Mouse (Mus musculus): ENCODE data around the gene Plxna4. TPM values are rescaled to one million over a fixed set of nuclear protein-coding genes. Genes with fewer than 3 reads are reported as not detected.
A peak's percentile ranks its signal among the peaks of the same experiment; 100 is the strongest.

The Plxna4 gene
- total RNA-seq, 2 experiments from 2014 or later, result 67.6 to 71.8 TPM

GRCm38 (mm10) chr6:32373931-32374361 lies 214.0 kb downstream of the Plxna4 start:
- intact Hi-C loops (cut with DNase I), result no loop called here
- DNase-seq (ENCODE audit: low spot score in 2 of 2), result no peak

DNA sequence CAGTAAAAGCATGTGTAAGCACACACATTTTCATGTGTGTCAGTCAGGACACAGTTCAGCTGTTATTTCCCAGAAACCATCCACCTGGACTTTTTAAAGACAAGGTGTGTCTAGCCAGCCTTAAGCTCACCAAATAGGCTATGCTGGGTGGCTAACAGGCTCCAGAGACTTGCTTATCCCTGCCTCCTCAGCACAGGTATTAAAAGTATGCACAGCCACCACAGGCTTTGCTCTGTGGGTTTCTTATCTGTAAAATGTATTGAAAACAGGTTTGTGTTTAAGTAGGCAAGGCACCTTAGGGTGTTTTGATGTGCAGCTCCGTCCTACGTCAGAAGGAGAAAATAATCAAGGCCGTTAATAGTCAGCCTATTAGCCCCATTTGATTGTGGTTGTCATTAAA lies 218.9 kb downstream of the Plxna4 start:
- intact Hi-C loops (cut with DNase I), result no loop called here
- no peak for DNase-seq (ENCODE audit: low spot score in 2 of 2)

GRCm38 (mm10) chr6:32368408-32368807 lies 219.6 kb downstream of the Plxna4 start:
- intact Hi-C loops (cut with DNase I), result no loop called here
- no peak for DNase-seq (ENCODE audit: low spot score in 2 of 2)

GRCm38 (mm10) chr6:32364933-32365332 lies 223.1 kb downstream of the Plxna4 start:
- intact Hi-C loops (cut with DNase I), result no loop called here
- no peak for DNase-seq (ENCODE audit: low spot score in 2 of 2)

DNA sequence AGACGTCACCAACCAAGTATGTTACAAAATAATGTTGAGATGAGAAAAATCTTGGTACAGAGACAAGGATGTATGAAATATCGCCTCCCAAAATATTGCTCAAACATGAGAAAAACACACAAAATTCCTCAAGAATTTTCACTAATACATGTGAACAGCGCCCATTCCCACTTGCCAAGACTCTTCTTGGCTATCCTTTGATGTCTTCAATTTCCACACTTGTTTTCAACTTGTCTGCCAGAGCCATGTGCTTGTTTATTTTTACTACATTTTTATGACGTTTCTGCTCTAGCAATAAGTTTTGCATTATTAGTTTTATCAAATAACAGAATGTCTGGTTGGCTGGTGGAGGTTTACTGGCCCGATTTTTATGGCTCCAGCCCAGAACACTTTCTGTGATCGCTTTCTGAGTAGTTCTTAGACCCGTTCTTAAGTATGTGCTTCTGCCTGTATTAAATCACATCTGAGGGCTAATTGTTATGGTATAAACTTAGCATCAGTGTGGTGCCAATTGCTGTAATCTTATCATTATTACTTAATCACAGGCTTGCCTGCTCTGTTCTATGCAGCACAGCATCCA lies 224.4 kb downstream of the Plxna4 start:
- intact Hi-C loops (cut with DNase I), result no loop called here
- DNase-seq (ENCODE audit: low spot score in 2 of 2), result no peak

DNA sequence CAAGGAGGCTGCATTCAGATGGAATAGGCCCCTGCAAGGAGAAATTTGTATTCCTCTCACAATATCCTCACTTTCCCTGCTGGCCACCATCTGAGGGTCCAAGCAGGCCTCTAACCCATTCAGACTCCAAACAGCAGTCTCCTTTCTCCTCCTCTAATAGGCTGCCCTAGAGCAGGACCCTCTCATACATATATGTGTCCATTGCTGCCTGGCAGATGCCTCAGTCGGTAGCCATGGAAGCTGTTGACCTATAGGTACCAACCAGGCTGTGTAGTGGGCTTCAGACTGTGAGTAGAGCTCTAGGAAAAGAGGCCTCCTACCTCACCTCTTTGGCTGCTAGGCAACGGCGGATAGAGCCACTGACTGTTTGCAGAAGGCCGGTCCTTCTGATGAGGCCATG lies 225.6 kb downstream of the Plxna4 start:
- intact Hi-C loops (cut with DNase I), result no loop called here
- no peak for DNase-seq (ENCODE audit: low spot score in 2 of 2)

DNA sequence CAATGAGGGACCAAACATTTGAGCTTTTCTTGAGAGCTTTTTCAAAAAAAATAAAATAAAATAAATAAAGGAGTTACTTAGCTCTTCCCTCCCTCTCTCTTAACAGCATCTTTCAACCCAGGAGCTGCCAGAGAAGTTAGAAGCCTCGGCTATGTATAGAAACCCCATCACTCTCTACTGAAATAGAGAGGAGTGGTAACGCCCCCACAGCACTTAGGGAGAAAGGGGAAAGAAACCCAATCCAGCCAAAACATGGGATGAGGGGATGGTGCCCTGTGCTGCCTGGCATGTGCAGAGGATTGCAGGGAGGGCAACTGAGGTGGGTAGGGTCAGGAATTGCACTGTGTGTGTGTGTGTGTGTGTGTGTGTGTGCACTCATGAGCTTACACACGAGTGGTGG lies 228.3 kb downstream of the Plxna4 start:
- peak; percentile 29 to 86 for DNase-seq (ENCODE audit: low spot score in 2 of 2)
- intact Hi-C loops (cut with DNase I), result loop anchor here (5.0 kb wide), 1 partner anchor 93 kb away; no protein-coding TSS in a partner anchor

DNA sequence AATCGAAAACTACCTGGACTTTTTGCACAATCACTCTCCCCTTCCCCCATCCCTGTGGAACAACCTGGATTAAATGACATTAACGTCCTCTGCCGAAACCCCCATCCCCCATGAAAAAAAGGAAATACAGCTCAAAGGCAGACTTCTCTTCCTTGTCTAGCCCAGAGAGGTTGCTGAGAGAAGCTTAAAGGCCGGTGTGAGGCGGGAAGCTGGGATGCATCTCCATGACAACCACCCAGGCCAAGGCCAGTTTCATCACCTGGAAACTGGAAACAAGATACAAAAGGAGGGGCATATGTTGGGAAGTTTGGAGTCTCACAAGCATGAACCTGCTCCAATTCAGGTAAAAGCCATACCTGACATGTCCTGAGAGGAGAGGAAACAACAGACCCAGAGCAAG lies 230.5 kb downstream of the Plxna4 start:
- no peak for DNase-seq (ENCODE audit: low spot score in 2 of 2)
- intact Hi-C loops (cut with DNase I), result loop anchor here (5.0 kb wide), 1 partner anchor 95 kb away; no protein-coding TSS in a partner anchor

DNA sequence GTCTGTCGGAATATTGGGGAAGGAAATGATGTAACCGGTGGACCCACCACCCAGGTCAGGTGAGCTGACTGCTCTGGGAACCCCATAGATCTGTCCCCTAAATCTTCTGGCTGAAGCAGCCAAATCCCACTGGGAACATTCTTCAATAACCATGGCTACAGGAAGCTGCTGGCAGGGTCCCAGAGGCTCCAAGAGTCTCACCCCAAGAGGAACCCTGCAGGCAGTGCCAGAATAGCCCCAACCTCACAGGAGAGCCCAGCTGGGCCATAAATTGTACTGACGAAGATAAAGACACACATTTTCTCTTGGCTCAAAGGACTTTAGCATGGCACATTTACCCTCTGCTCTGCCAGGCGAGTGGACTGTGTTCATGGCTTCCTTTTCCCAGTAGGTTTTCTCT lies 232.4 kb downstream of the Plxna4 start:
- intact Hi-C loops (cut with DNase I), result loop anchor here (5.0 kb wide), 1 partner anchor 97 kb away; no protein-coding TSS in a partner anchor
- no peak for DNase-seq (ENCODE audit: low spot score in 2 of 2)

GRCm38 (mm10) chr6:32348996-32349395 lies 239.0 kb downstream of the Plxna4 start:
- no peak for DNase-seq (ENCODE audit: low spot score in 2 of 2)
- intact Hi-C loops (cut with DNase I), result loop anchor here (2.0 kb wide), 1 partner anchor 52 kb away; no protein-coding TSS in a partner anchor

DNA sequence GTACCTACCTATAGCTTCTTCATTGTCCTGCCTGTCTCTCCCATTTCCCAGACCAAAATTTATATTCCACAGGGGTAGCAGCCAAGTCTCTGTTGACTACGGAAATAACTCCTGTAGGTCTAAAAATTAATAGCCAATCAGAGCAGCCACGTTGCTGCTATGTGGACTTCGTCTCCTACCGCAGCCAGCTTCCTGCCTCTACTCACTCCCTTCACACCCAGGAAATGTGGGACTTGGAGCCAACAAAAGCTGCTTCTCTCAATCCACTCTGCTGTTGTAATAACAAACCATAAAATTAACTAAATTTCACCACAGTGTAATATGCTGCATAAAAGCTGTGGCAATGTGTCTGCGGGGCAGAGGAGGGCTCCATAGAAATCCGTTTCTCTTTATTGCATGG lies 239.9 kb downstream of the Plxna4 start:
- peak in 1 of 2 experiments; percentile 56 for DNase-seq (ENCODE audit: low spot score in 2 of 2)
- intact Hi-C loops (cut with DNase I), result loop anchor here (2.0 kb wide), 1 partner anchor 53 kb away; no protein-coding TSS in a partner anchor

GRCm38 (mm10) chr6:32346015-32346414 lies 242.0 kb downstream of the Plxna4 start:
- intact Hi-C loops (cut with DNase I), result no loop called here
- no peak for DNase-seq (ENCODE audit: low spot score in 2 of 2)

GRCm38 (mm10) chr6:32342727-32343126 lies 245.3 kb downstream of the Plxna4 start:
- no peak for DNase-seq (ENCODE audit: low spot score in 2 of 2)
- intact Hi-C loops (cut with DNase I), result no loop called here

- DNase-seq (ENCODE audit: low spot score in 2 of 2), result no peak
- intact Hi-C loops (cut with DNase I), result no loop called here
Measured at GRCm38 (mm10) chr6:32342272-32342671, 245.7 kb downstream of the Plxna4 start.

- no peak for DNase-seq (ENCODE audit: low spot score in 2 of 2)
- intact Hi-C loops (cut with DNase I), result no loop called here
Measured at GRCm38 (mm10) chr6:32338416-32338943, 249.5 kb downstream of the Plxna4 start.

DNA sequence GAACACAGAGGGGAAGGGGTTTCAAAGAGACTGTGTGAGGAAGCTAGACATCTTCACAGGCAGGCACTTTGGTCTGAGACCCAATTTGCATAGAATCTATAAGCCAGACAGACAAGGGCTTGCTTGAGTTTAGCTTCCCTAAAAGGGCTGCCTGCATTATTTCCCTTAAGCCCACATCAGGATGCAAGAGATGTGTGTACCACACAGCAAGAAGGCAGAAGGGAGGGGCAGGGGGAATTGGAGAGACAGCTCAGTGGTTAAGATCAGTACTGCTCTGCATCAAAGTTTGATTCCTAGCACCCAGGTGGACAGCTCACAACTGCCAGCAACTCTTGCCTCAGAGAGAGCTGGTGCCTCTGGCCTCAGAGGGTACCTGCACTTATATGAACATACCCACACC lies 256.7 kb downstream of the Plxna4 start:
- intact Hi-C loops (cut with DNase I), result no loop called here
- DNase-seq (ENCODE audit: low spot score in 2 of 2), result no peak

GRCm38 (mm10) chr6:32330034-32330795 lies 257.8 kb downstream of the Plxna4 start:
- DNase-seq (ENCODE audit: low spot score in 2 of 2), result no peak
- intact Hi-C loops (cut with DNase I), result no loop called here

GRCm38 (mm10) chr6:32328028-32328427 lies 260.0 kb downstream of the Plxna4 start:
- intact Hi-C loops (cut with DNase I), result loop anchor here (1.0 to 5.0 kb wide), 2 partner anchors 149 to 263 kb away; no protein-coding TSS in a partner anchor
- DNase-seq (ENCODE audit: low spot score in 2 of 2), result peak; percentile 74 to 78

DNA sequence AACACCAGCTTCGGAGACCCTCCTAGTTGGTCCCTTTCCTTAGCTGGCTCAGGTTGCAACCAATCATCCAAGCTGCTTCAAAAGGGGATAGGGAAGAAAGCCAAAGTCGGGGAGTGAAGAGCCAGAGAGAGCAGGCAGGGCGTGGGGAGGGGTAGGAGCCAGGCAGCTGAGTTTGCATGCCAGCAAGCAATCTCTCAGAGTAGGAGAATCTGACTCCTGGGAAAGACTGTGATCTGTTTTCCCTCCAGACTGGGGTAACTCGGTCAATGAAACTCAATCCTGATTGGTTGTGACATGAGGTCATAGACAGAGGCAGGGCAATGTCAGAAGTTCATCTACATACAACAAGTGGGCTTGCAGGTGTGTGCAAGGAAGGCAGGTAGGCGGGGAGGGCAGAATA lies 260.8 kb downstream of the Plxna4 start:
- DNase-seq (ENCODE audit: low spot score in 2 of 2), result no peak
- intact Hi-C loops (cut with DNase I), result loop anchor here (5.0 kb wide), 1 partner anchor 150 kb away; no protein-coding TSS in a partner anchor

DNA sequence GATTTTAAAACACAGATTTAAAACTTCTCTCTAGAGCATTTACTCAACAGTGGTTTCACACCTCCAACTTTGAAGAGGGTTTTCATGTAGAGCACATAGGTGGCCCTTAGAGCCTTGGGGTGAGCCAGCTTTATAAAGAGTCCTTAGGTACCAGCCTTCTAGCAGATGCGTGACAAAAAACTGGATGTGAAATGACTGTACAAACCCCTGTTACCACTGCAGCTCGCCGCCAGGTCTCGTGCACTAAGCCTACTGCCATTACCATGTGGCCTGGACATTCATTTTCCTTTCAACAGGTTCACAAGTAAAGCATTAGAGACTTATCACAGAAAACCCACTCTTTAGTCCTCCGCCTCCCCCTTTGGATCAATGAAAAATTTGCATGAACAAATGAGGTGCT lies 261.6 kb downstream of the Plxna4 start:
- intact Hi-C loops (cut with DNase I), result loop anchor here (5.0 kb wide), 1 partner anchor 151 kb away; no protein-coding TSS in a partner anchor
- no peak for DNase-seq (ENCODE audit: low spot score in 2 of 2)
